Comparison of ENCODE assay signal across 25 mouse cellular contexts in genomic region chr12:101994576-101995467, GRCm38 (mm10). TPM values are rescaled to one million over a fixed set of nuclear protein-coding genes. Genes with fewer than 3 reads are reported as not detected.
A peak's percentile ranks its signal among the peaks of the same experiment; 100 is the strongest.
DNase-seq lines count a peak whose midpoint lies in the region; ATAC-seq and TF ChIP-seq lines count a peak whose summit lies in the region.
"Had no signal": no experiment of that assay in that cellular context is flagged by ENCODE, and none has a peak within 500 bp of the region (broad histone marks: within the 10 kb centered on the region; RNA-seq: fewer than 3 reads in every experiment).

No protein-coding gene starts in this region.

- H3K27me3 ChIP-seq in liver, postnatal 0 days (ENCODE audit: insufficient read depth, low read length): no peaks in the 10 kb centered on the region
- no peaks in the 10 kb centered on the region for H3K27me3 ChIP-seq in liver, embryonic 11.5 days (replicated peaks; ENCODE audit: control insufficient read depth, insufficient read depth, low read length)
- H3K27me3 ChIP-seq: forebrain, embryonic 13.5 days; heart, embryonic 13.5 days; hindbrain, embryonic 13.5 days; limb, embryonic 15.5 days had no signal

- no peak for TF ChIP-seq EP300 in liver, postnatal 0 days (IDR thresholded peaks at IDR 0.05; ENCODE audit: low read depth)

- H3K9me3 ChIP-seq in liver, postnatal 0 days (ENCODE audit: low read length): no peaks in the 10 kb centered on the region
- no peaks in the 10 kb centered on the region for H3K9me3 ChIP-seq in liver, embryonic 11.5 days (ENCODE audit: control insufficient read depth, low read length)
- H3K9me3 ChIP-seq: forebrain, embryonic 13.5 days; heart, embryonic 13.5 days; hindbrain, embryonic 13.5 days; limb, embryonic 15.5 days had no signal

- no peak for ATAC-seq in liver, postnatal 0 days
- ATAC-seq in liver, embryonic 11.5 days (replicated peaks; ENCODE audit: low FRiP score): no peak
- ATAC-seq in megakaryocyte, adult 5-6 weeks (ENCODE audit: poor library complexity, severe bottlenecking): peak; percentile 99
- ATAC-seq: forebrain, embryonic 13.5 days; midbrain, embryonic 16.5 days had no signal

- no peak overlapping the region for H3K4me2 ChIP-seq in liver, postnatal 0 days (ENCODE audit: low read depth, low read length)
- H3K4me2 ChIP-seq in liver, embryonic 11.5 days: no peak overlapping the region
- H3K4me2 ChIP-seq: forebrain, embryonic 13.5 days; heart, embryonic 13.5 days; hindbrain, embryonic 13.5 days; limb, embryonic 15.5 days had no signal

- H3K4me3 ChIP-seq in liver, postnatal 0 days (ENCODE audit: low read depth, low read length): no peak overlapping the region
- no peak overlapping the region for H3K4me3 ChIP-seq in liver, embryonic 11.5 days (ENCODE audit: low read depth, low read length)
- H3K4me3 ChIP-seq: forebrain, embryonic 13.5 days; gastrocnemius, adult 2 months; heart, embryonic 13.5 days; hindbrain, embryonic 13.5 days; limb, embryonic 15.5 days had no signal

- H3K27ac ChIP-seq in liver, postnatal 0 days (ENCODE audit: low read depth): 0 out of 2 replicates have a peak overlapping the region, but pooled peaks have one; percentile 8
- H3K27ac ChIP-seq in liver, embryonic 11.5 days (ENCODE audit: low read depth, low read length): no peak overlapping the region
- H3K27ac ChIP-seq: forebrain, embryonic 13.5 days; gastrocnemius, adult 2 months; heart, embryonic 13.5 days; hindbrain, embryonic 13.5 days; kidney, postnatal 0 days; limb, embryonic 15.5 days had no signal

- no peak for DNase-seq in liver, postnatal 0 days
- DNase-seq in liver, embryonic 11.5 days (ENCODE audit: low spot score): no peak
- peak; percentile 92 for DNase-seq in MEL-GATA-1-ER (ENCODE audit: extremely low read depth, low read depth)
- DNase-seq in gastrocnemius, postnatal 14 days: no peak
- DNase-seq in gastrocnemius, postnatal 4 days (ENCODE audit: low spot score in 2 of 2): no peak
- no peak for DNase-seq in heart, adult 8-10 months (ENCODE audit: low spot score)
- DNase-seq: adrenal gland, postnatal 36 days; cerebellum, adult 11-12 months; cerebellum, postnatal 25 days; gastrocnemius, adult 2 months; heart, postnatal 14 days; kidney, adult 2 months; layer of hippocampus, adult 9-11 months; left cerebral cortex, postnatal 4 days; lung, adult 18-20 months; lung, postnatal 10 days; right cerebral cortex, adult 18-20 months; right cerebral cortex, postnatal 4 days had no signal

- no peaks in the 10 kb centered on the region for H3K4me1 ChIP-seq in liver, postnatal 0 days (ENCODE audit: insufficient read depth)
- H3K4me1 ChIP-seq in liver, embryonic 11.5 days (replicated peaks; ENCODE audit: control insufficient read depth, insufficient read depth, low read length): no peaks in the 10 kb centered on the region
- H3K4me1 ChIP-seq: forebrain, embryonic 13.5 days; hindbrain, embryonic 13.5 days; limb, embryonic 15.5 days had no signal

- peaks cover 80% of the 10 kb centered on the region for H3K36me3 ChIP-seq in liver, postnatal 0 days (replicated peaks; ENCODE audit: insufficient read depth, low read length)
- H3K36me3 ChIP-seq in liver, embryonic 11.5 days (ENCODE audit: control insufficient read depth, insufficient read depth, low read length): peaks cover 65% of the 10 kb centered on the region

- intact Hi-C loops in gastrocnemius, postnatal 14 days (cut with DNase I; ENCODE audit: low total_unique reads): loop anchor here (5.0 kb wide), 1 partner anchor 392 kb away; no protein-coding TSS in a partner anchor

- H3K9ac ChIP-seq in liver, postnatal 0 days (replicated peaks): no peak overlapping the region
- H3K9ac ChIP-seq in liver, embryonic 11.5 days (ENCODE audit: low read depth, low read length): no peak overlapping the region
- H3K9ac ChIP-seq: forebrain, embryonic 13.5 days; heart, embryonic 13.5 days; hindbrain, embryonic 13.5 days; limb, embryonic 15.5 days had no signal

- TF ChIP-seq CTCF in liver, postnatal 0 days (IDR thresholded peaks at IDR 0.05; ENCODE audit: low read depth): no peak

- WGBS in liver, postnatal 0 days (ENCODE audit: insufficient replicate concordance): 65% methylated on average over 8 of the region's 8 CpGs
- WGBS in liver, embryonic 11.5 days: 80% methylated on average over 8 of the region's 8 CpGs

RNA-seq across cellular contexts. Expression of gene Cpsf2, which starts 19.0 kb away (rescaled TPM):
- polyA plus RNA-seq in liver, postnatal 0 days (2015; fragmentation: Nextera tagmentation; extraction: Ambion mirVana): 11.4 and 12.0 TPM in 2 replicates
- 46.9 and 48.8 TPM in 2 replicates for polyA plus RNA-seq in liver, embryonic 11.5 days (2014; fragmentation: Nextera tagmentation; extraction: Ambion mirVana)
- total RNA-seq in megakaryocyte, adult 5-6 weeks (2015): 28.0 and 29.3 TPM in 2 replicates
- 43.3 and 45.3 TPM in 2 replicates for total RNA-seq in megakaryocyte, adult 5-6 weeks (2017)
- 10 to 100 TPM; 11.0 to 11.3 TPM for total RNA-seq in gastrocnemius, postnatal 14 days (2021)
- total RNA-seq in gastrocnemius, postnatal 4 days (2021): 10 to 100 TPM; 16.2 to 19.1 TPM
- total RNA-seq in heart, adult 8-10 months (2022): 10 to 100 TPM; 10.9 to 13.2 (median 12.1) TPM

RNA-seq across cellular contexts. Expression of gene Atxn3, which starts 36.8 kb away (rescaled TPM):
- polyA plus RNA-seq in liver, postnatal 0 days (2015; fragmentation: Nextera tagmentation; extraction: Ambion mirVana): 7.4 and 7.6 TPM in 2 replicates
- 21.4 and 23.4 TPM in 2 replicates for polyA plus RNA-seq in liver, embryonic 11.5 days (2014; fragmentation: Nextera tagmentation; extraction: Ambion mirVana)
- total RNA-seq in megakaryocyte, adult 5-6 weeks (2015): 24.4 and 26.8 TPM in 2 replicates
- 51.3 and 53.4 TPM in 2 replicates for total RNA-seq in megakaryocyte, adult 5-6 weeks (2017)
- 1 to 10 TPM; 3.6 to 5.1 TPM for total RNA-seq in gastrocnemius, postnatal 14 days (2021)
- total RNA-seq in gastrocnemius, postnatal 4 days (2021): 1 to 10 TPM; 7.0 to 7.6 TPM
- total RNA-seq in heart, adult 8-10 months (2022): 1 to 10 TPM; 6.8 to 9.8 (median 9.2) TPM
